Mouse (Mus musculus): ENCODE data around the gene Hspa12b.

The Hspa12b gene

GRCm38 (mm10) chr2:131148353-131149253 is 21.5 kb downstream of the Hspa12b start:
- DNase-seq (ENCODE audit: extremely low spot score), result no peak

- DNase-seq (ENCODE audit: extremely low spot score), result no peak
Measured at GRCm38 (mm10) chr2:131149254-131149578, 22.1 kb downstream of the Hspa12b start.

DNA sequence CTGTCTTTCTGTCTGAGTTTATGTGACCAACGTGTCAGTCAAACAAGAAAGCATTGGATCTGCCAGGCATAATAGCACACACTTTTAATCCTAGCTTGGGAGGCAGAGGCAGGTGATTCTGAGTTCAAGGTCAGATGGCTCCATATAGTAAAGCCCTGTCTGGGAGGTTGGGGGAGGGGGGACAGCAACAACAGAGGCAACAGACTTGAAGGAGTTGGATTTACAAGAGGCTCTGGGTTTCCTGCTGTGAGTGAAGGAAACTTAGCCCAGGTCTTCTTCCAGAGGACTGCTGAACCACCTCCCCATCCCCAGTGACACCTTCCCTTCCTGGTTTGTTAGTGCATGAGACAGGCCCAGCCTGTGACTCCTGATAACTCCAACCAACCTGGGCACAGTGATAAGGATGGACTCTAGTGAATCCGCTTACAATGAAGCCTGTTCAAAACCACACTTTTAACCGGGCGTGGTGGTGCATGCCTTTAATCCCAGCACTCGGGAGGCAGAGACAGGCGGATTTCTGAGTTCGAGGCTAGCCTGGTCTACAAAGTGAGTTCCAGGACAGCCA is 25.2 kb downstream of the Hspa12b start:
- DNase-seq (ENCODE audit: extremely low spot score), result no peak

- no peak for DNase-seq (ENCODE audit: extremely low spot score)
Measured at GRCm38 (mm10) chr2:131154036-131154435, 27.0 kb downstream of the Hspa12b start.

- DNase-seq (ENCODE audit: extremely low spot score), result no peak
Measured at GRCm38 (mm10) chr2:131156987-131157386, 29.9 kb downstream of the Hspa12b start.

DNA sequence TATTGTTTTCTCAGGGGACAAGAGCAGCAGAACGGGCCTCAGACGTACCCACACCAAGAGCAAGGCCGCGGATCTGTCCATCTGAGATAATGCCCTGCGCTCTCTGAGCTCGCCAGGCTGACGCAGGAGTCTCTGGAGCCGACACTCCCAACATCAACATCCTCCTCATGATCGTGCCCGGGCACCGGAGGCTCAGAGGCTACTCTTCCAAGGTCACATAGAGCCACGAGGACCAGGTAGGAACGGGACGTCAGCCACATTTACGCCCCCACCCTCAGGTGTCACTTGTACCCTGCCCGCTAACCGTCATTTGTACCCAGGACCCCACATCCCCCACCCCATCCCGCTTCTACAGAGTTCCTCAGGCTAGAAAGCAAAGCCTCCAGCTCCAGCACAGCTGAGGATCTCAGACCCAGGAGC is 32.4 kb downstream of the Hspa12b start:
- no peak for DNase-seq (ENCODE audit: extremely low spot score)

DNA sequence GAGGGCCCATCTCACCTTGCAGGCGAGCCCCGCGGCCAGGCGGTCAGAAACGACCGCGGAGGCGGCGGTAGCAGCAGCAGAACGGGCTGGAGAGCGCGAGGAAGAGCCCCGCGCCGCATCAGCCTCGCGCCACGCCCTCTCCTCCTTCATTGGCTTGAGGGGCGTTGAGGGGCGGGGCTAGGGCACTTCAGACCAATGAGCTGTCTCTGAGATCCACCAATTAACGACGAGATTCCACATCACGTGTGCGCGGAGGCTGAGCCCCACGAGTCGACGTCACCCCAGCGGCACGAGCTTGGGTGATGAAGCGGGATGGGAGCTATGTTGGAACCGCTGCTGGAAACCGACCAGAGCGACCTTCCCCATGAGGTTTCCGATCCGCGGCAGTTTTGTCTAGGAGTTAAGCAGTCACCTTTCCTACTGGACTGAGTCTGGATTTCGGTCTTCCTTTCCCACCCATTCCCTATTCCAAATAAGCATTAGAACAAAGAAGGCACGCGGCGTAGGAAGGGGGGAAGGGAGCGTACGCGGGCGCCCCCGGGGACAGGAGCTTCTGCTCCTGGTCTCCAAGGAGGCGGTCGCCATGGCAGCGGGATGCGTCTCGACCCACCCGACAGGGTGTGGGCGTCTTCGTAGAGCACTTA is 33.0 kb downstream of the Hspa12b start, which contains the start of gene 1700037H04Rik:
1700037H04Rik (minus strand) TSS at position 144 of the 644 bp plus-strand sequence.
- peak; percentile 96 for DNase-seq (ENCODE audit: extremely low spot score)

DNA sequence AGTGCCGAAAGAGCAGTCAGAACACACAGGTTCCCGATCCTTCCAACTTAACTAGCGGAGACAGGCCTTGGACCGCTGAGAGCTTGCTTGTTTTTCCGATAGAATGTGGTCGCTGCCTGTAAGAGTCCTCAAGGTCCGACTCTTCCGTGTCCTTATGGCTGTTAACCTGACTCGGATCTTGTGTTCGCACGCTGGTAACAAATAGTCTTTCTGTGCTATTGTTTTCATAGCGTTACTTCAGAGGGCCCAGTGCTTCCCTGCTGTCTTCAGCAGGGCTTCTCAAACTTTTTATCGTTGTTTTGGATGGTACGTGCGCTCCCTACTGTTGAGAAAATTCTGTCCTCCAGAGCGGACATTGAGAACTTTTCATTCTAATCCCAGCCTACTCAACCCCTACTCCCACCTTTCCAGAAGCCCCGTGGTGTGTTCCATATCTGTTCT is 33.6 kb downstream of the Hspa12b start:
- DNase-seq (ENCODE audit: extremely low spot score), result no peak

GRCm38 (mm10) chr2:131163924-131164323 is 36.8 kb downstream of the Hspa12b start:
- DNase-seq (ENCODE audit: extremely low spot score), result no peak

- no peak for DNase-seq (ENCODE audit: extremely low spot score)
Measured at GRCm38 (mm10) chr2:131166172-131166571, 39.1 kb downstream of the Hspa12b start.

DNA sequence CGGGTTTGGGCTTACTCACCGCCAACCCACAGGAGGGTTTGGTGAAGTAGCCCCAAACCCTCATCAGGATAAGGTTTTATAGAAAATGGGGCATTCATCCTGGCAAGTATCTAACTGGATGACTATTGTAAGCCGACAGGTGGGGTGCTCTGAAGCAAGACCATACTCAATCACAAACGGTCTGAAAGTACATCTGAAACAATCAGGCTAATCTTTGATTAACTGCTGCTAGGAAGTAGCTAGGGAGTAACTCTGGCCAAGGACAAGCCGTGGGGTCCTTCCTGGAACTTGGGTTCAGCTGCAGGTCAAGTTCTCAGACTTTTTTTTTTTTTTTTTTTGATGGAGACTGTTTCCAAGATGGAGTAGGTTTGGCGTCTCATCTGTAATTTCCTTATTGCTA is 40.9 kb downstream of the Hspa12b start:
- DNase-seq (ENCODE audit: extremely low spot score), result no peak

- no peak for DNase-seq (ENCODE audit: extremely low spot score)
Measured at GRCm38 (mm10) chr2:131168914-131169313, 41.8 kb downstream of the Hspa12b start.

- no peak for DNase-seq (ENCODE audit: extremely low spot score)
Measured at GRCm38 (mm10) chr2:131170936-131171335, 43.9 kb downstream of the Hspa12b start.

DNA sequence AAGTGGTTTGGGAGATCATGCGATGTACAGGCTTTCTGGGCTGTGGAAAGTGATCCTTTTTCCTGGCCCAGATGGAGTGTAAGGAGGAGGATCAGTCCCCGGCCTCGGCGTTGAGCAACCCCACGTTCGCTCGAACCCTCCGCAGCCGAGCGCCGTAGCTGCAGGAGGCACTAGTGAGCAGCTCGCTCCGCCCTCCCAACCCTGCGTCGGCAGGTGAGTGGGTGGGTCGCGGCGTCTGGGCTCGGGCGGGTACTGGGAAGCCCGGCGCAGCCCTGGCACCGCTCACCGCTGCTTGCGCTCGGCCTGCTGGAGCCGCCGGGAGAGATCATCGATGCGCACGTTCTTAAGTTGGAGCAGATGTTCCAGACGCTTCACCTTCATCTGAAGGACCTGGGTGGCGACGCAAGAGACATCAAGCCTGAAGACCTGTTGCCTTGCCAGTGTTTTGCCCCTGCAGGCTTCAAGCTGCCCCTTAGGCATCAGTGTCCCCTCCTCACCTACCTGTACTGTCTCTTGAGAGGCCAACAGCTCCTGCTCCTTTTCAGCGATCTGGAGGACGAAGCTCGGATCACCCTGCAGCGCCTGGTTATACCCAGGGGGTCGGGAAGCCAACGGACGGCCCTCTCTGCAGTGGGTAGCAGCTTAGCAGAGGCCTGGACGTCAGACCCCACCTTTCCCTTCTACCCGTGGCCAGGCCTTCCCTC is 44.5 kb downstream of the Hspa12b start:
- DNase-seq (ENCODE audit: extremely low spot score), result no peak

DNA sequence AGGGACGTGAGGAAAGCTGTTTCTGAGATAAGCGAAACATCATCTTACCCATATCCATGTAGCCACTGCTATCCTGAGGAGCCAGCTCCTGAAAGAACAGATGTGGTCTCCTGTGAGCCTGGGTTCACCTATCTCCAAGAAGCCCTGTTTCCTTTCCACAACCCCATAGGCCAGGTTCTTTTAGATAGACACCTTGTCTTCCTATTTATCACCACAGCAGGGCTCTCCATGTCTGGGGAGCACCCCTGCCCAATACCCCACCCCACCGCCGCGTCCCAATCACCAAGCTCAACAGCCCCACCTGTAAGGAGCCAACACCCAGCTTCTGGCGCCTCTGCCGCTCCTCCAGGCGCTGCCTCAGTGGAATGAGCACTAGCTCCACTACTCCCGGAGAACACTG is 45.2 kb downstream of the Hspa12b start:
- DNase-seq (ENCODE audit: extremely low spot score), result no peak

- peak; percentile 75 for DNase-seq (ENCODE audit: extremely low spot score)
Measured at GRCm38 (mm10) chr2:131174700-131175099, 47.6 kb downstream of the Hspa12b start.

- DNase-seq (ENCODE audit: extremely low spot score), result no peak
Measured at GRCm38 (mm10) chr2:131175286-131175944, 48.3 kb downstream of the Hspa12b start.

DNA sequence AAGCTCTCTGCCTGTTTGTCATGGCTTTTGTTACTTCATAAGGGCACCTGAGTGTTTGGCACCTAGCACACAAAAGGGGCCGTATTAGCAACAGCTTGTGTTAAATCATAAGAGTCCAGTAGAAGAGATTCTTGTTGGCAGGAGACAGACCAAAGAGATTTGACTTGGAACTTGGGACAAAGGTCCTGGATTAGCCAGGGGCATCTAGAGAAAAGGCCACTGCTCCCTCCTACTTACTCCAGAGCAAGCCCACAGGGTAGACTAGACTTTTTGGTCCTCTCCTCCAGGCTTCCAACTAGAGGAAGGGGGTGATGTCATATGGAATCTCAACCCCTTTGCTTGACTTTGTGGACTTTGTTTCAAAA is 48.8 kb downstream of the Hspa12b start:
- no peak for DNase-seq (ENCODE audit: extremely low spot score)

DNA sequence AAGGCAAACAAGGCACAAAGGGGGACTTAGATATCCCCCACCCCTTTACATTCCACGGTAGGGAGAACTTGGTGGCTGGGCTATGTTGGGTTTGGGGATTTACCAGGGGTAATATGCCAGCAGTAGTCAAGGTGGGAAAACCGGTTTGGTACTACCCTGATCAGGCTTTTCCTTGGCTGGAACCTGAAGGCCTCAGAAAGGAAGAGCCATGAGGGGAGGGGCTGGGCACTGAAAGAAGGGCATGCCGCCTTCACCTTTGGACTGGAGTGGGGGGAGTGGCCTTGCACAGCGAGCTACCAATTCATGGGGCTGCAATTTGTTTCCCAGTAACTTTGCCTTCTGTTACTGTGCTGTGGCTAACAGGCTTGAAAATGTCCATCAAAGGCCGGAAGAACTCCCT is 49.4 kb downstream of the Hspa12b start:
- no peak for DNase-seq (ENCODE audit: extremely low spot score)

GRCm38 (mm10) chr2:131177932-131178331 is 50.9 kb downstream of the Hspa12b start:
- DNase-seq (ENCODE audit: extremely low spot score), result no peak

GRCm38 (mm10) chr2:131178828-131179245 is 51.8 kb downstream of the Hspa12b start:
- no peak for DNase-seq (ENCODE audit: extremely low spot score)
